Mouse (Mus musculus): ENCODE results near the gene Mapkap1. TPM values are rescaled to one million over a fixed set of nuclear protein-coding genes. Genes with fewer than 3 reads are reported as not detected.

The Mapkap1 gene
- total RNA-seq (2014; rRNA removed) (153 and 178 TPM in 2 replicates), polyA plus RNA-seq (2015; fragmentation: Nextera tagmentation; extraction: Ambion mirVana) (90.4 and 94.4 TPM in 2 replicates)

GRCm38 (mm10) chr2:34406601-34407464 is at the start of gene Mapkap1:
TSS of gene Mapkap1 (plus strand) at chr2:34406771.
- DNase-seq (ENCODE audit: low spot score) (peak; percentile 98), ATAC-seq (peak; percentile 98)
- Histone ChIP-seq H3K27ac (peak within 1 kb of the TSS; percentile 77; the same call in 1 of the 2 replicates), H3K9ac (replicated peaks; ENCODE audit: low read length) (peak within 1 kb of the TSS; percentile 86), H3K4me1 (ENCODE audit: insufficient read depth, low read length) (peaks cover 10% of the 10 kb centered on the region), H3K4me2 (ENCODE audit: low read depth, low read length) (peak within 1 kb of the TSS; percentile 73), H3K36me3 (ENCODE audit: insufficient read depth, low read length) (no peaks in the 10 kb centered on the region), H3K4me3 (ENCODE audit: low read length) (peak within 1 kb of the TSS; percentile 91), H3K9me3 (ENCODE audit: low read length) (no peaks in the 10 kb centered on the region), H3K27me3 (ENCODE audit: insufficient read depth, low read length) (no peaks in the 10 kb centered on the region)
- no peak for TF ChIP-seq CTCF (IDR thresholded peaks at IDR 0.05; ENCODE audit: low read depth)
- under 1% methylated on average over 68 of the region's 68 CpGs for WGBS

GRCm38 (mm10) chr2:34363678-34364077 is 42.9 kb upstream of the Mapkap1 start:
- Histone ChIP-seq H3K36me3 (ENCODE audit: insufficient read depth, low read length) (no peaks in the 10 kb centered on the region), H3K4me2 (ENCODE audit: low read depth, low read length) (peak overlapping the region; percentile 33), H3K4me3 (ENCODE audit: low read length) (peak overlapping the region; percentile 6; the same call in 1 of the 2 replicates), H3K9me3 (ENCODE audit: low read length) (no peaks in the 10 kb centered on the region), H3K9ac (replicated peaks; ENCODE audit: low read length) (no peak overlapping the region), H3K27me3 (ENCODE audit: insufficient read depth, low read length) (no peaks in the 10 kb centered on the region), H3K4me1 (ENCODE audit: insufficient read depth, low read length) (peaks cover 6% of the 10 kb centered on the region), H3K27ac (no peak overlapping the region)
- 15% methylated on average over 1 of the region's 1 CpGs for WGBS
- DNase-seq (ENCODE audit: low spot score) (peak; percentile 61), ATAC-seq (no peak)
- no peak for TF ChIP-seq CTCF (IDR thresholded peaks at IDR 0.05; ENCODE audit: low read depth)

- peak overlapping the region; percentile 50 for H3K4me2 ChIP-seq (ENCODE audit: low read depth, low read length)
- no peak for DNase-seq (ENCODE audit: low spot score)
- 46% methylated on average over 2 of the region's 2 CpGs for WGBS
- H3K36me3 ChIP-seq (ENCODE audit: insufficient read depth, low read length): no peaks in the 10 kb centered on the region
- H3K4me3 ChIP-seq (ENCODE audit: low read length): 0 out of 2 replicates have a peak overlapping the region, but pooled peaks have one; percentile 5
- no peak overlapping the region for H3K27ac ChIP-seq
- no peaks in the 10 kb centered on the region for H3K4me1 ChIP-seq (ENCODE audit: insufficient read depth, low read length)
- no peaks in the 10 kb centered on the region for H3K27me3 ChIP-seq (ENCODE audit: insufficient read depth, low read length)
- no peak for ATAC-seq
- no peak overlapping the region for H3K9ac ChIP-seq (replicated peaks; ENCODE audit: low read length)
- no peak for TF ChIP-seq CTCF (IDR thresholded peaks at IDR 0.05; ENCODE audit: low read depth)
- H3K9me3 ChIP-seq (ENCODE audit: low read length): no peaks in the 10 kb centered on the region
Measured at GRCm38 (mm10) chr2:34367024-34367423, 39.5 kb upstream of the Mapkap1 start.

GRCm38 (mm10) chr2:34368396-34368795 is 38.2 kb upstream of the Mapkap1 start:
- Histone ChIP-seq H3K9me3 (ENCODE audit: low read length) (no peaks in the 10 kb centered on the region), H3K4me2 (ENCODE audit: low read depth, low read length) (peak overlapping the region; percentile 56), H3K27me3 (ENCODE audit: insufficient read depth, low read length) (no peaks in the 10 kb centered on the region), H3K4me1 (ENCODE audit: insufficient read depth, low read length) (no peaks in the 10 kb centered on the region), H3K9ac (replicated peaks; ENCODE audit: low read length) (peak overlapping the region; percentile 57), H3K4me3 (ENCODE audit: low read length) (peak overlapping the region; percentile 33), H3K27ac (peak overlapping the region; percentile 5; the same call in 1 of the 2 replicates), H3K36me3 (ENCODE audit: insufficient read depth, low read length) (no peaks in the 10 kb centered on the region)
- TF ChIP-seq CTCF (IDR thresholded peaks at IDR 0.05; ENCODE audit: low read depth): no peak
- ATAC-seq (no peak), DNase-seq (ENCODE audit: low spot score) (no peak)
- WGBS: 33% methylated on average over 6 of the region's 6 CpGs

GRCm38 (mm10) chr2:34370349-34370724 is 36.2 kb upstream of the Mapkap1 start:
- H3K4me3 ChIP-seq (ENCODE audit: low read length): peak overlapping the region; percentile 84
- no peak for ATAC-seq
- no peak for TF ChIP-seq CTCF (IDR thresholded peaks at IDR 0.05; ENCODE audit: low read depth)
- peak overlapping the region; percentile 91 for H3K27ac ChIP-seq
- H3K9ac ChIP-seq (replicated peaks; ENCODE audit: low read length): peak overlapping the region; percentile 82
- H3K4me2 ChIP-seq (ENCODE audit: low read depth, low read length): peak overlapping the region; percentile 90
- no peaks in the 10 kb centered on the region for H3K36me3 ChIP-seq (ENCODE audit: insufficient read depth, low read length)
- 8% methylated on average over 7 of the region's 7 CpGs for whole genome bisulfite sequencing
- no peaks in the 10 kb centered on the region for H3K9me3 ChIP-seq (ENCODE audit: low read length)
- no peaks in the 10 kb centered on the region for H3K27me3 ChIP-seq (ENCODE audit: insufficient read depth, low read length)
- DNase-seq (ENCODE audit: low spot score): no peak
- H3K4me1 ChIP-seq (ENCODE audit: insufficient read depth, low read length): no peaks in the 10 kb centered on the region

- Histone ChIP-seq H3K9me3 (ENCODE audit: low read length) (no peaks in the 10 kb centered on the region), H3K4me1 (ENCODE audit: insufficient read depth, low read length) (no peaks in the 10 kb centered on the region), H3K36me3 (ENCODE audit: insufficient read depth, low read length) (no peaks in the 10 kb centered on the region), H3K9ac (replicated peaks; ENCODE audit: low read length) (peak overlapping the region; percentile 82), H3K27ac (peak overlapping the region; percentile 91), H3K27me3 (ENCODE audit: insufficient read depth, low read length) (no peaks in the 10 kb centered on the region), H3K4me3 (ENCODE audit: low read length) (peak overlapping the region; percentile 84), H3K4me2 (ENCODE audit: low read depth, low read length) (peak overlapping the region; percentile 90)
- no peak for TF ChIP-seq CTCF (IDR thresholded peaks at IDR 0.05; ENCODE audit: low read depth)
- DNase-seq (ENCODE audit: low spot score): peak; percentile 56
- under 1% methylated on average over 42 of the region's 42 CpGs for WGBS
- ATAC-seq: no peak
Measured at GRCm38 (mm10) chr2:34370725-34371440, 35.7 kb upstream of the Mapkap1 start.

Measured in hindbrain, postnatal 0 days (tissue).